Mouse (Mus musculus) liver, embryonic 14.5 days (tissue): Measurements from ENCODE around the gene Tll1. TPM values are rescaled to one million over a fixed set of nuclear protein-coding genes. Genes with fewer than 3 reads are reported as not detected.

ENCODE experiments used
- ATAC-seq: fragments of 200-750 bp; cut with Nextera tagmentation; 2 replicates; pipeline ENCODE4 v1.8.0; 2017; ENCODE audit warnings: moderate number of reproducible peaks, mild to moderate bottlenecking, moderate library complexity; ENCODE audit not compliant: insufficient read depth
- DNase-seq, 3 experiments: peaks; one replicate each; pipeline ENCODE4 v3.0.0-alpha.2; 2012 to 2013; ENCODE audit warnings: low read depth in 3 of 3, low spot score in 3 of 3
- H3K27ac ChIP-seq: fragments of 300-500 bp; sonication (generic); 2 replicates; pipeline ENCODE4 v1.5.1; 2014; ENCODE audit warnings: moderate library complexity, mild to moderate bottlenecking, control low read depth, inconsistent platforms
- H3K27me3 ChIP-seq: fragments of 300-500 bp; sonication (generic); 2 replicates; pipeline ENCODE4 v1.6.1; 2014; ENCODE audit warnings: mild to moderate bottlenecking, low read length, moderate library complexity; ENCODE audit not compliant: control insufficient read depth, insufficient read depth
- H3K36me3 ChIP-seq: fragments of 300-500 bp; sonication (generic); replicated peaks from 2 replicates; pipeline ENCODE4 v1.6.1; 2014; ENCODE audit warnings: low read depth; ENCODE audit not compliant: control insufficient read depth, insufficient read depth
- H3K4me1 ChIP-seq, 2 experiments: fragments of 200-500 bp in 1 of 2; fragments of 300-500 bp in 1 of 2; sonication (generic) in 1 of 2; replicated peaks; 2 replicates each; pipeline ENCODE4 v1.6.1; 2012 to 2014; ENCODE audit warnings: antibody characterized with exemption in 1 of 2, inconsistent platforms in 1 of 2, low read length in 1 of 2; ENCODE audit not compliant: control insufficient read depth in 2 of 2, insufficient read depth in 2 of 2
- H3K4me2 ChIP-seq: fragments of 300-500 bp; sonication (generic); 2 replicates; pipeline ENCODE4 v1.6.1; 2014; ENCODE audit warnings: low read depth, mild to moderate bottlenecking, control low read depth, moderate library complexity
- H3K4me3 ChIP-seq, 2 experiments: fragments of 200-500 bp in 1 of 2; fragments of 300-500 bp in 1 of 2; sonication (generic) in 1 of 2; 2 replicates each; pipeline ENCODE4 v1.5.1; 2012 to 2014; ENCODE audit warnings: low read depth in 2 of 2, low read length in 2 of 2, mild to moderate bottlenecking in 2 of 2, control low read depth in 1 of 2, inconsistent platforms in 1 of 2, moderate library complexity in 1 of 2; ENCODE audit not compliant: insufficient read depth in 1 of 2
- H3K9ac ChIP-seq: fragments of 300-500 bp; sonication (generic); replicated peaks from 2 replicates; pipeline ENCODE4 v1.6.1; 2014; ENCODE audit warnings: mild to moderate bottlenecking, control low read depth, moderate library complexity
- H3K9me3 ChIP-seq: fragments of 300-500 bp; sonication (generic); 2 replicates; pipeline ENCODE4 v1.6.1; 2016; ENCODE audit warnings: low read length, mixed read lengths; ENCODE audit not compliant: control insufficient read depth
- CTCF ChIP-seq: IDR thresholded peaks from 2 replicates; pipeline ENCODE4 v1.5.1; 2016; ENCODE audit warnings: antibody characterized with exemption, low read depth, control low read depth
- EP300 ChIP-seq: IDR thresholded peaks from 2 replicates; pipeline ENCODE4 v1.6.1; 2016; ENCODE audit warnings: antibody characterized with exemption, low read depth
- WGBS: fragments of 180-500 bp; shearing (Covaris S2); extraction: QIAGEN DNeasy Blood & Tissue Kit; methylation state at CpG from one replicate; pipeline ENCODE4 v1.1.7; 2014; ENCODE audit not compliant: insufficient replicate concordance; 5-methylcytosine and 5-hydroxymethylcytosine counted together
- polyA plus RNA-seq, 2 experiments: library from polyadenylated mRNA; depleted of rRNA in 1 of 2; stranded (reverse) in 1 of 2; unstranded in 1 of 2; fragments of >200 nt; fragmentation: Nextera tagmentation in 1 of 2; extraction: Ambion mirVana in 1 of 2; gene quantifications; 2 replicates each; pipeline versions ENCODE4 v1.2.1 to v1.2.3; 2012 to 2014

Gene Tll1
- polyA plus RNA-seq, 2 experiments, result 0.01 TPM; not detected in 1

- Histone ChIP-seq H3K4me2 (no peak overlapping the region), H3K27me3 (no peaks in the 10 kb centered on the region), H3K9ac (no peak overlapping the region), H3K9me3 (no peaks in the 10 kb centered on the region), H3K4me3 (no peak overlapping the region), H3K4me1 (no peaks in the 10 kb centered on the region), H3K36me3 (no peaks in the 10 kb centered on the region), H3K27ac (no peak overlapping the region)
- ATAC-seq, result no peak
- WGBS, result 6% methylated on average over 6 of the region's 6 CpGs
- TF ChIP-seq EP300 (no peak), CTCF (no peak)
- no peak for DNase-seq
Measured at GRCm38 (mm10) chr8:64041303-64041884, 164.7 kb downstream of the Tll1 start.

- no peaks in the 10 kb centered on the region for H3K4me1 ChIP-seq
- DNase-seq, result no peak
- no peak overlapping the region for H3K9ac ChIP-seq
- no peak for TF ChIP-seq EP300
- TF ChIP-seq CTCF, result no peak
- no peak overlapping the region for H3K4me3 ChIP-seq
- ATAC-seq, result no peak
- no peak overlapping the region for H3K27ac ChIP-seq
- H3K9me3 ChIP-seq, result no peaks in the 10 kb centered on the region
- WGBS, result 68% methylated on average over 4 of the region's 4 CpGs
- no peak overlapping the region for H3K4me2 ChIP-seq
- H3K27me3 ChIP-seq, result no peaks in the 10 kb centered on the region
- H3K36me3 ChIP-seq, result no peaks in the 10 kb centered on the region
Measured at GRCm38 (mm10) chr8:64030672-64031385, 175.2 kb downstream of the Tll1 start.

GRCm38 (mm10) chr8:64030081-64030480, 176.0 kb downstream of the Tll1 start:
- no peak for TF ChIP-seq EP300
- no peak for TF ChIP-seq CTCF
- ATAC-seq (no peak), DNase-seq (no peak)
- Histone ChIP-seq H3K27me3 (no peaks in the 10 kb centered on the region), H3K9ac (no peak overlapping the region), H3K4me3 (no peak overlapping the region), H3K9me3 (no peaks in the 10 kb centered on the region), H3K4me2 (no peak overlapping the region), H3K36me3 (no peaks in the 10 kb centered on the region), H3K4me1 (no peaks in the 10 kb centered on the region), H3K27ac (no peak overlapping the region)

GRCm38 (mm10) chr8:64029525-64029924, 176.5 kb downstream of the Tll1 start:
- no peaks in the 10 kb centered on the region for H3K9me3 ChIP-seq
- H3K27me3 ChIP-seq, result no peaks in the 10 kb centered on the region
- H3K36me3 ChIP-seq, result no peaks in the 10 kb centered on the region
- no peaks in the 10 kb centered on the region for H3K4me1 ChIP-seq
- TF ChIP-seq EP300 (no peak), CTCF (no peak)
- H3K4me3 ChIP-seq, result no peak overlapping the region
- no peak overlapping the region for H3K4me2 ChIP-seq
- 68% methylated on average over 3 of the region's 3 CpGs for WGBS
- no peak overlapping the region for H3K9ac ChIP-seq
- DNase-seq (no peak), ATAC-seq (no peak)
- H3K27ac ChIP-seq, result no peak overlapping the region

GRCm38 (mm10) chr8:64024359-64024758, 181.7 kb downstream of the Tll1 start:
- ATAC-seq (no peak), DNase-seq (no peak)
- no peak overlapping the region for H3K9ac ChIP-seq
- H3K36me3 ChIP-seq, result no peaks in the 10 kb centered on the region
- H3K27ac ChIP-seq, result no peak overlapping the region
- 54% methylated on average over 5 of the region's 5 CpGs for WGBS
- H3K4me3 ChIP-seq, result no peak overlapping the region
- no peaks in the 10 kb centered on the region for H3K9me3 ChIP-seq
- no peaks in the 10 kb centered on the region for H3K27me3 ChIP-seq
- H3K4me2 ChIP-seq, result no peak overlapping the region
- no peaks in the 10 kb centered on the region for H3K4me1 ChIP-seq
- no peak for TF ChIP-seq EP300
- TF ChIP-seq CTCF, result no peak
